7 mouse cellular contexts compared by ENCODE assay signal in the genomic region with DNA sequence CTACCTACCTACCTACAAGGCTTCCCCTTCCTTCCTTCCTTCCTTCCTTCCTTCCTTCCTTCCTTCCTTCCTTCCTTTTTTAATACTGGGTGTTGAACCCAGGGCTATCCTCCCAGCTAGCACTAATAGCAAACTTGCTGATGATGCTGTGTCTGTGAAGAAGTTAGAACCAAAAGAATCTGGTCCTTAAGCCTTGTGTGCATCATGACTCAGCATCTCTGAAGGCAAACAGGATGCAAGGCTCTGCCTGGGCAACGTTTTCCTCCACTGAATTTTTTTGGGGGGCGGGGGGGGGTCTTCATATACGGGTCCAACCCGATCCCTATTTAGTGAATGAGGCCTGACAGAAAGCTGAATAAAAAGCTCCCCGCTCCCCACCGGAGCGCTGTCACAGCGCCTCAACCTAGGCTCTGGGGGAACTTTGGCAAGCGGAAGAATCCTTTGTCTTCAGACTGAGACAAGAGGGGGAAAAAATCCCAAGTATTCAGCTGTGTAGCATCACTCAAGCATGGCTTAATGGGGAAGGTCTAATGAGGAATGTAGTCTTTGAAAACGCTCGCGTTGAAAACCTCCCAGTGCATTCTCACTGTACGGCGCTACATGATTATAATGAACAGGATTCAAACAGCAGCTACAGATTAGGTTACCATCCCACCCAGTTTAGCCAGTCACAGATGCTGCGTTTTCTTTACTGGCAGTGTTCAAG. TPM values are rescaled to one million over a fixed set of nuclear protein-coding genes. Genes with fewer than 3 reads are reported as not detected.
DNase-seq lines count a peak whose midpoint lies in the region; ATAC-seq and TF ChIP-seq lines count a peak whose summit lies in the region.

No protein-coding gene starts in this region.

- no peaks in the 10 kb centered on the region for H3K9me3 ChIP-seq in lung, postnatal 0 days (ENCODE audit: low read length)
- no peaks in the 10 kb centered on the region; the same call in 1 of the 2 replicates for H3K9me3 ChIP-seq in forebrain, embryonic 13.5 days (replicated peaks)
- H3K9me3 ChIP-seq in liver, embryonic 12.5 days (replicated peaks): 0 out of 2 replicates have a peak, but pooled peaks cover 4% of the 10 kb centered on the region

- no peak overlapping the region for H3K27ac ChIP-seq in lung, postnatal 0 days (ENCODE audit: low read length)
- peak overlapping the region; percentile 90 for H3K27ac ChIP-seq in forebrain, embryonic 13.5 days
- no peak overlapping the region for H3K27ac ChIP-seq in liver, embryonic 12.5 days

- no peak for TF ChIP-seq CTCF in lung, postnatal 0 days (IDR thresholded peaks at IDR 0.05)

- no peak for ATAC-seq in lung, postnatal 0 days
- peak; percentile 91 for ATAC-seq in forebrain, embryonic 13.5 days
- ATAC-seq in liver, embryonic 12.5 days: no peak

- H3K36me3 ChIP-seq in lung, postnatal 0 days (ENCODE audit: insufficient read depth, low read length): no peaks in the 10 kb centered on the region
- no peaks in the 10 kb centered on the region for H3K36me3 ChIP-seq in forebrain, embryonic 13.5 days (ENCODE audit: poor library complexity, severe bottlenecking)
- H3K36me3 ChIP-seq in liver, embryonic 12.5 days: no peaks in the 10 kb centered on the region

- H3K4me3 ChIP-seq in lung, postnatal 0 days (ENCODE audit: low read depth, low read length): no peak overlapping the region
- H3K4me3 ChIP-seq in forebrain, embryonic 13.5 days: peak overlapping the region; percentile 39
- no peak overlapping the region for H3K4me3 ChIP-seq in liver, embryonic 12.5 days

- H3K4me2 ChIP-seq in lung, postnatal 0 days (replicated peaks; ENCODE audit: low read depth, low read length): no peak overlapping the region
- peak overlapping the region; percentile 65 for H3K4me2 ChIP-seq in forebrain, embryonic 13.5 days
- peak overlapping the region; percentile 24 for H3K4me2 ChIP-seq in liver, embryonic 12.5 days

- no peak overlapping the region for H3K9ac ChIP-seq in lung, postnatal 0 days (replicated peaks; ENCODE audit: low read depth)
- H3K9ac ChIP-seq in forebrain, embryonic 13.5 days: peak overlapping the region; percentile 57
- H3K9ac ChIP-seq in liver, embryonic 12.5 days: no peak overlapping the region

- WGBS in lung, postnatal 0 days: 5% methylated on average over 15 of the region's 15 CpGs
- WGBS in forebrain, embryonic 13.5 days: under 1% methylated on average over 15 of the region's 15 CpGs
- WGBS in liver, embryonic 12.5 days (ENCODE audit: insufficient replicate concordance): 13% methylated on average over 15 of the region's 15 CpGs

- DNase-seq in lung, postnatal 0 days (ENCODE audit: low spot score): peak; percentile 34
- no peak for DNase-seq in lung, postnatal 4 days
- DNase-seq in MN1 (ENCODE audit: low spot score): no peak
- no peak for DNase-seq in frontal cortex, postnatal 36 days (ENCODE audit: low spot score in 2 of 2)
- no peak for DNase-seq in thymus, postnatal 0 days (ENCODE audit: low spot score)

- no peaks in the 10 kb centered on the region; the same call in none of the 2 replicates for H3K4me1 ChIP-seq in lung, postnatal 0 days (ENCODE audit: insufficient read depth, low read depth, low read length)
- H3K4me1 ChIP-seq in forebrain, embryonic 13.5 days: peaks cover 44% of the 10 kb centered on the region
- no peaks in the 10 kb centered on the region for H3K4me1 ChIP-seq in liver, embryonic 12.5 days

- no peaks in the 10 kb centered on the region for H3K27me3 ChIP-seq in lung, postnatal 0 days (replicated peaks; ENCODE audit: insufficient read depth, low read length)
- no peaks in the 10 kb centered on the region for H3K27me3 ChIP-seq in forebrain, embryonic 13.5 days
- peaks cover 11% of the 10 kb centered on the region for H3K27me3 ChIP-seq in liver, embryonic 12.5 days (replicated peaks)

- TF ChIP-seq EP300 in lung, postnatal 0 days (IDR thresholded peaks at IDR 0.05): no peak

RNA-seq across cellular contexts. Expression of a gene that starts 15.0 kb away (rescaled TPM):
- 8.8 and 10.6 TPM in 2 replicates for polyA plus RNA-seq in lung, postnatal 0 days (2015; fragmentation: Nextera tagmentation; extraction: Ambion mirVana)
- 3.6 and 3.7 TPM in 2 replicates for polyA plus RNA-seq in forebrain, embryonic 13.5 days (2015; fragmentation: Nextera tagmentation; extraction: Ambion mirVana)
- polyA plus RNA-seq in liver, embryonic 12.5 days (2016; fragmentation: Nextera tagmentation; extraction: Ambion mirVana): 0.92 and 1.2 TPM in 2 replicates
- 0.32 and 0.77 TPM in 2 replicates for polyA plus RNA-seq in thymus, postnatal 0 days (2015; fragmentation: Nextera tagmentation; extraction: Ambion mirVana)

RNA-seq across cellular contexts. Expression of a gene that starts 23.2 kb away (rescaled TPM):
- 1.1 and 1.6 TPM in 2 replicates for polyA plus RNA-seq in lung, postnatal 0 days (2015; fragmentation: Nextera tagmentation; extraction: Ambion mirVana)
- polyA plus RNA-seq in forebrain, embryonic 13.5 days (2015; fragmentation: Nextera tagmentation; extraction: Ambion mirVana): 0.47 and 0.99 TPM in 2 replicates
- polyA plus RNA-seq in liver, embryonic 12.5 days (2016; fragmentation: Nextera tagmentation; extraction: Ambion mirVana): 0.17 and 0.23 TPM in 2 replicates
- 0.10 and 0.14 TPM in 2 replicates for polyA plus RNA-seq in thymus, postnatal 0 days (2015; fragmentation: Nextera tagmentation; extraction: Ambion mirVana)
